Comparison of ENCODE assay signal across 10 mouse cellular contexts in the genomic region with DNA sequence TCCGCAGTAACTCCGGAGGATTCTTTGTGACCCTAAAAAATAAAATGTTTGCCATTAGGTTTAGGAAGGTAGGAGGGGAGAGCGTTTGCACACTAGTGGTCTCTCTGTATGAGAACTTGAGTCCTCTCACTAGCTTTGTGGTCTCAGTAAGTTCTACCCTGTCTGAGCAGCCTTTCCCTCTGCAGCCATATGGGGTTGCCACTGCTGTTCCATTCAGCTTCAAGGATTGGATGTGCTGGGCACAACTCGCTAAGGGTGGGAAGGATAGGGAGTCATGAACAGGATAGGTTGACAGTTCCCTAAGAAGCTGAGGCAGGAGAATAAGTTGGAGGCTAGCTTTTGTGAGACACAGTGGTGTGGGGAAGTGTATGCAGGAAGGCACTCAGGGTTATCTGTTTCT. TPM values are rescaled to one million over a fixed set of nuclear protein-coding genes. Genes with fewer than 3 reads are reported as not detected.
DNase-seq lines count a peak whose midpoint lies in the region; ATAC-seq lines count a peak whose summit lies in the region.
"Had no signal": no experiment of that assay in that cellular context is flagged by ENCODE, and none has a peak within 500 bp of the region (broad histone marks: within the 10 kb centered on the region; RNA-seq: fewer than 3 reads in every experiment).

No protein-coding gene starts in this region.

- no peak for ATAC-seq in heart, embryonic 16.5 days (replicated peaks; ENCODE audit: extremely low read depth, insufficient read depth, low FRiP score)
- ATAC-seq in embryonic facial prominence, embryonic 11.5 days (replicated peaks; ENCODE audit: insufficient number of reproducible peaks, low FRiP score, low TSS enrichment, low read depth) = no peak
- ATAC-seq in intestine, embryonic 14.5 days (replicated peaks; ENCODE audit: low FRiP score, low TSS enrichment, low read depth) = no peak
- no peak for ATAC-seq in neural tube, embryonic 11.5 days (ENCODE audit: insufficient read depth, low FRiP score, low TSS enrichment)
- ATAC-seq in megakaryocyte progenitor cell, adult 5-6 weeks (replicated peaks; ENCODE audit: poor library complexity) = no peak

- H3K4me1 ChIP-seq in heart, embryonic 16.5 days (ENCODE audit: control insufficient read depth, insufficient read depth, low read length) = peaks cover 9% of the 10 kb centered on the region; the same call in 1 of the 2 replicates
- H3K4me1 ChIP-seq in embryonic facial prominence, embryonic 11.5 days (ENCODE audit: control insufficient read depth, insufficient read depth, low read length) = no peaks in the 10 kb centered on the region
- peaks cover 9% of the 10 kb centered on the region; the same call in 1 of the 2 replicates for H3K4me1 ChIP-seq in intestine, embryonic 14.5 days (replicated peaks; ENCODE audit: control insufficient read depth, insufficient read depth, low read length)
- H3K4me1 ChIP-seq in neural tube, embryonic 11.5 days (ENCODE audit: control insufficient read depth, insufficient read depth, low read length) = peaks cover 15% of the 10 kb centered on the region

- H3K4me2 ChIP-seq in heart, embryonic 16.5 days (ENCODE audit: low read depth, low read length) = peak overlapping the region; percentile 95
- peak overlapping the region; percentile 98 for H3K4me2 ChIP-seq in embryonic facial prominence, embryonic 11.5 days (ENCODE audit: low read depth, low read length)
- peak overlapping the region; percentile 91 for H3K4me2 ChIP-seq in intestine, embryonic 14.5 days (ENCODE audit: low read length)
- peak overlapping the region; percentile 88 for H3K4me2 ChIP-seq in neural tube, embryonic 11.5 days (ENCODE audit: low read depth)

- peaks cover 6% of the 10 kb centered on the region for H3K9me3 ChIP-seq in heart, embryonic 16.5 days (replicated peaks; ENCODE audit: control insufficient read depth, low read length)
- H3K9me3 ChIP-seq in embryonic facial prominence, embryonic 11.5 days (replicated peaks; ENCODE audit: control insufficient read depth, low read length) = no peaks in the 10 kb centered on the region
- H3K9me3 ChIP-seq in intestine, embryonic 14.5 days (ENCODE audit: control insufficient read depth, low read length) = peaks cover 4% of the 10 kb centered on the region; the same call in 1 of the 2 replicates
- H3K9me3 ChIP-seq in neural tube, embryonic 11.5 days (ENCODE audit: control insufficient read depth, low read length) = no peaks in the 10 kb centered on the region

- H3K9ac ChIP-seq in heart, embryonic 16.5 days (ENCODE audit: low read length) = no peak overlapping the region
- H3K9ac ChIP-seq in embryonic facial prominence, embryonic 11.5 days (replicated peaks; ENCODE audit: low read length) = 0 out of 2 replicates have a peak overlapping the region, but pooled peaks have one; percentile 9
- H3K9ac ChIP-seq in intestine, embryonic 14.5 days (ENCODE audit: low read length) = no peak overlapping the region
- 0 out of 2 replicates have a peak overlapping the region, but pooled peaks have one; percentile 5 for H3K9ac ChIP-seq in neural tube, embryonic 11.5 days (ENCODE audit: low read length)

- H3K4me3 ChIP-seq in heart, embryonic 16.5 days (ENCODE audit: low read length) = peak overlapping the region; percentile 60
- H3K4me3 ChIP-seq in embryonic facial prominence, embryonic 11.5 days (ENCODE audit: low read depth, low read length) = peak overlapping the region; percentile 62
- peak overlapping the region; percentile 56 for H3K4me3 ChIP-seq in intestine, embryonic 14.5 days (ENCODE audit: low read depth, low read length)
- H3K4me3 ChIP-seq in neural tube, embryonic 11.5 days (ENCODE audit: low read depth, low read length) = peak overlapping the region; percentile 83

- 5% methylated on average over 4 of the region's 4 CpGs for WGBS in heart, embryonic 16.5 days
- 0% methylated on average over 4 of the region's 4 CpGs for WGBS in embryonic facial prominence, embryonic 11.5 days
- WGBS in intestine, embryonic 14.5 days = under 1% methylated on average over 4 of the region's 4 CpGs
- WGBS in neural tube, embryonic 11.5 days = 1% methylated on average over 4 of the region's 4 CpGs

- no peak overlapping the region for H3K27ac ChIP-seq in heart, embryonic 16.5 days (ENCODE audit: low read length)
- H3K27ac ChIP-seq in embryonic facial prominence, embryonic 11.5 days (replicated peaks; ENCODE audit: low read depth, low read length) = no peak overlapping the region
- H3K27ac ChIP-seq in intestine, embryonic 14.5 days (ENCODE audit: low read depth) = no peak overlapping the region
- no peak overlapping the region for H3K27ac ChIP-seq in neural tube, embryonic 11.5 days (ENCODE audit: low read depth, low read length)

- H3K27me3 ChIP-seq in heart, embryonic 16.5 days (ENCODE audit: control insufficient read depth, insufficient read depth, low read length) = peaks cover 87% of the 10 kb centered on the region
- H3K27me3 ChIP-seq in embryonic facial prominence, embryonic 11.5 days (ENCODE audit: control insufficient read depth, insufficient read depth, low read length) = peaks cover 55% of the 10 kb centered on the region
- H3K27me3 ChIP-seq in intestine, embryonic 14.5 days (replicated peaks; ENCODE audit: control insufficient read depth, insufficient read depth, low read length) = peaks cover 95% of the 10 kb centered on the region
- peaks cover 33% of the 10 kb centered on the region for H3K27me3 ChIP-seq in neural tube, embryonic 11.5 days (ENCODE audit: control insufficient read depth, insufficient read depth, low read length)

- DNase-seq in heart, adult 9 months (ENCODE audit: low spot score in 2 of 2) = no peak
- no peak for DNase-seq in embryonic facial prominence, embryonic 11.5 days (ENCODE audit: low spot score)
- peak; percentile 57 for DNase-seq in intestine, embryonic 14.5 days (ENCODE audit: low spot score)
- no peak for DNase-seq in neural tube, embryonic 11.5 days (ENCODE audit: low spot score)
- DNase-seq in Muller cell, postnatal 12 days (ENCODE audit: inconsistent ontology term) = no peak
- no peak for DNase-seq in kidney, postnatal 25 days

- no peaks in the 10 kb centered on the region for H3K36me3 ChIP-seq in heart, embryonic 16.5 days (ENCODE audit: control insufficient read depth, insufficient read depth)
- no peaks in the 10 kb centered on the region for H3K36me3 ChIP-seq in embryonic facial prominence, embryonic 11.5 days (replicated peaks; ENCODE audit: control insufficient read depth, insufficient read depth, low read depth, low read length)
- H3K36me3 ChIP-seq in intestine, embryonic 14.5 days (ENCODE audit: control insufficient read depth, insufficient read depth, low read length) = no peaks in the 10 kb centered on the region
- no peaks in the 10 kb centered on the region for H3K36me3 ChIP-seq in neural tube, embryonic 11.5 days (ENCODE audit: control insufficient read depth, insufficient read depth, low read length)

RNA-seq across cellular contexts. Expression of gene Ascl1, which starts 0.7 kb away (rescaled TPM):
- polyA plus RNA-seq in heart, embryonic 16.5 days (2015; fragmentation: Nextera tagmentation; extraction: Ambion mirVana) = 0.32 and 0.93 TPM in 2 replicates
- polyA plus RNA-seq in embryonic facial prominence, embryonic 11.5 days (2014; fragmentation: Nextera tagmentation; extraction: Ambion mirVana) = 10.6 and 11.1 TPM in 2 replicates
- polyA plus RNA-seq in intestine, embryonic 14.5 days (2014; fragmentation: Nextera tagmentation; extraction: Ambion mirVana) = 18.9 and 20.1 TPM in 2 replicates
- 40.5 and 42.9 TPM in 2 replicates for polyA plus RNA-seq in neural tube, embryonic 11.5 days (2014; fragmentation: Nextera tagmentation; extraction: Ambion mirVana)
- not detected in 2 replicates for total RNA-seq in megakaryocyte progenitor cell, adult 5-6 weeks (2015)
- not detected in 2 replicates for total RNA-seq in megakaryocyte progenitor cell, adult 5-6 weeks (2017)
- polyA plus RNA-seq: testis, adult 2 months had no signal

RNA-seq across cellular contexts. Expression of gene Pah, which starts 27.4 kb away (rescaled TPM):
- 0.32 TPM in 1 of 2 replicates, not detected in the other for polyA plus RNA-seq in heart, embryonic 16.5 days (2015; fragmentation: Nextera tagmentation; extraction: Ambion mirVana)
- not detected in 2 replicates for polyA plus RNA-seq in embryonic facial prominence, embryonic 11.5 days (2014; fragmentation: Nextera tagmentation; extraction: Ambion mirVana)
- 0.87 TPM in 1 of 2 replicates, not detected in the other for polyA plus RNA-seq in intestine, embryonic 14.5 days (2014; fragmentation: Nextera tagmentation; extraction: Ambion mirVana)
- not detected in 2 replicates for polyA plus RNA-seq in neural tube, embryonic 11.5 days (2014; fragmentation: Nextera tagmentation; extraction: Ambion mirVana)
- total RNA-seq in megakaryocyte progenitor cell, adult 5-6 weeks (2015) = not detected in 2 replicates
- total RNA-seq in megakaryocyte progenitor cell, adult 5-6 weeks (2017) = not detected in 2 replicates
- total RNA-seq: layer of hippocampus, adult 18-20 months had no signal

Comparison
In these comparisons a context has a peak if more than half of its experiments do, and no peak if none do; other contexts are left out.
1. H3K9ac ChIP-seq: peak in embryonic facial prominence, embryonic 11.5 days (single experiment) and neural tube, embryonic 11.5 days (single experiment); none in heart, embryonic 16.5 days (single experiment) and intestine, embryonic 14.5 days (single experiment).
2. Peak in every context shown above with its lines, with median percentiles within 50 percentile points of each other: H3K4me2 ChIP-seq and H3K4me3 ChIP-seq.